Comparison of ENCODE assay signal across 9 mouse cellular contexts in genomic region chr14:25786959-25787358, GRCm38 (mm10). TPM values are rescaled to one million over a fixed set of nuclear protein-coding genes. Genes with fewer than 3 reads are reported as not detected.
DNase-seq lines count a peak whose midpoint lies in the region; ATAC-seq and TF ChIP-seq lines count a peak whose summit lies in the region.
"Had no signal": no experiment of that assay in that cellular context is flagged by ENCODE, and none has a peak within 500 bp of the region (broad histone marks: within the 10 kb centered on the region; RNA-seq: fewer than 3 reads in every experiment).

No protein-coding gene starts in this region.

- no peaks in the 10 kb centered on the region for H3K27me3 ChIP-seq in limb, embryonic 13.5 days
- H3K27me3 ChIP-seq in limb, embryonic 10.5 days (ENCODE audit: low read depth, poor library complexity, severe bottlenecking) = no peaks in the 10 kb centered on the region
- no peaks in the 10 kb centered on the region for H3K27me3 ChIP-seq in stomach, postnatal 0 days (ENCODE audit: control insufficient read depth, insufficient read depth, low read length)
- no peaks in the 10 kb centered on the region for H3K27me3 ChIP-seq in hindbrain, embryonic 12.5 days
- H3K27me3 ChIP-seq: neural tube, embryonic 12.5 days had no signal

- no peak overlapping the region for H3K4me3 ChIP-seq in limb, embryonic 13.5 days
- no peak overlapping the region for H3K4me3 ChIP-seq in limb, embryonic 10.5 days
- no peak overlapping the region for H3K4me3 ChIP-seq in stomach, postnatal 0 days (ENCODE audit: low read depth, low read length)
- no peak overlapping the region for H3K4me3 ChIP-seq in hindbrain, embryonic 12.5 days
- H3K4me3 ChIP-seq: neural tube, embryonic 12.5 days had no signal

- H3K36me3 ChIP-seq in limb, embryonic 13.5 days = no peaks in the 10 kb centered on the region
- no peaks in the 10 kb centered on the region for H3K36me3 ChIP-seq in limb, embryonic 10.5 days
- H3K36me3 ChIP-seq in stomach, postnatal 0 days (ENCODE audit: control insufficient read depth, insufficient read depth, low read length) = no peaks in the 10 kb centered on the region
- no peaks in the 10 kb centered on the region for H3K36me3 ChIP-seq in hindbrain, embryonic 12.5 days
- H3K36me3 ChIP-seq: neural tube, embryonic 12.5 days had no signal

- no peaks in the 10 kb centered on the region for H3K9me3 ChIP-seq in limb, embryonic 13.5 days
- no peaks in the 10 kb centered on the region for H3K9me3 ChIP-seq in limb, embryonic 10.5 days (replicated peaks)
- no peaks in the 10 kb centered on the region for H3K9me3 ChIP-seq in stomach, postnatal 0 days (ENCODE audit: control insufficient read depth, low read length)
- H3K9me3 ChIP-seq in hindbrain, embryonic 12.5 days (replicated peaks) = no peaks in the 10 kb centered on the region
- H3K9me3 ChIP-seq: neural tube, embryonic 12.5 days had no signal

- no peak for TF ChIP-seq EP300 in stomach, postnatal 0 days (optimal IDR thresholded peaks at IDR 0.05)

- 30% methylated on average over 5 of the region's 5 CpGs for WGBS in limb, embryonic 13.5 days
- 38% methylated on average over 5 of the region's 5 CpGs for WGBS in limb, embryonic 10.5 days
- 31% methylated on average over 5 of the region's 5 CpGs for WGBS in stomach, postnatal 0 days
- WGBS in hindbrain, embryonic 12.5 days = 66% methylated on average over 5 of the region's 5 CpGs

- DNase-seq in limb, embryonic 10.5 days (ENCODE audit: low spot score) = no peak
- peak; percentile 86 to 87 for DNase-seq in heart, adult 9 months (ENCODE audit: low spot score in 2 of 2)
- peak; percentile 82 for DNase-seq in kidney, postnatal 14 days
- peak; percentile 44 for DNase-seq in stomach, postnatal 0 days (ENCODE audit: low spot score)
- DNase-seq in right cerebral cortex, adult 18-20 months = no peak
- no peak for DNase-seq in spleen, adult 12 weeks (ENCODE audit: low spot score)

- H3K4me1 ChIP-seq in limb, embryonic 13.5 days = peaks cover 27% of the 10 kb centered on the region
- peaks cover 24% of the 10 kb centered on the region for H3K4me1 ChIP-seq in limb, embryonic 10.5 days
- no peaks in the 10 kb centered on the region for H3K4me1 ChIP-seq in stomach, postnatal 0 days (replicated peaks; ENCODE audit: control insufficient read depth, insufficient read depth)
- H3K4me1 ChIP-seq in hindbrain, embryonic 12.5 days = peaks cover 9% of the 10 kb centered on the region
- H3K4me1 ChIP-seq: neural tube, embryonic 12.5 days had no signal

- no peak for TF ChIP-seq CTCF in stomach, postnatal 0 days (IDR thresholded peaks at IDR 0.05; ENCODE audit: low read depth)

- H3K9ac ChIP-seq in limb, embryonic 13.5 days = peak overlapping the region; percentile 4; the same call in 1 of the 2 replicates
- no peak overlapping the region for H3K9ac ChIP-seq in stomach, postnatal 0 days (ENCODE audit: low read length)
- H3K9ac ChIP-seq in hindbrain, embryonic 12.5 days = no peak overlapping the region
- H3K9ac ChIP-seq: neural tube, embryonic 12.5 days had no signal

- H3K4me2 ChIP-seq in limb, embryonic 13.5 days (replicated peaks) = no peak overlapping the region
- 0 out of 2 replicates have a peak overlapping the region, but pooled peaks have one; percentile 8 for H3K4me2 ChIP-seq in stomach, postnatal 0 days (replicated peaks; ENCODE audit: low read depth)
- H3K4me2 ChIP-seq in hindbrain, embryonic 12.5 days (replicated peaks) = no peak overlapping the region
- H3K4me2 ChIP-seq: neural tube, embryonic 12.5 days had no signal

- no peak for ATAC-seq in limb, embryonic 13.5 days (ENCODE audit: low FRiP score, low read depth)
- peak; percentile 83 for ATAC-seq in stomach, postnatal 0 days (ENCODE audit: low FRiP score, low TSS enrichment)
- no peak for ATAC-seq in hindbrain, embryonic 12.5 days (ENCODE audit: low FRiP score)

- H3K27ac ChIP-seq in limb, embryonic 13.5 days = peak overlapping the region; percentile 22; the same call in 1 of the 2 replicates
- H3K27ac ChIP-seq in limb, embryonic 10.5 days = no peak overlapping the region
- H3K27ac ChIP-seq in stomach, postnatal 0 days (replicated peaks) = peak overlapping the region; percentile 70
- H3K27ac ChIP-seq in hindbrain, embryonic 12.5 days = no peak overlapping the region
- H3K27ac ChIP-seq: neural tube, embryonic 12.5 days had no signal

RNA-seq across cellular contexts. Expression of gene Zcchc24, which starts 18.1 kb away (rescaled TPM):
- polyA plus RNA-seq in limb, embryonic 13.5 days (2015; fragmentation: Nextera tagmentation; extraction: Ambion mirVana) = 34.7 and 37.6 TPM in 2 replicates
- polyA plus RNA-seq in limb, embryonic 10.5 days (2016; fragmentation: Nextera tagmentation; extraction: Ambion mirVana) = 9.9 and 17.0 TPM in 2 replicates
- 11.3 and 11.9 TPM in 2 replicates for polyA plus RNA-seq in stomach, postnatal 0 days (2015; fragmentation: Nextera tagmentation; extraction: Ambion mirVana)
- polyA plus RNA-seq in hindbrain, embryonic 12.5 days (2016; fragmentation: Nextera tagmentation; extraction: Ambion mirVana) = 25.1 and 31.5 TPM in 2 replicates

RNA-seq across cellular contexts. Expression of gene Anxa11, which starts 55.0 kb away (rescaled TPM):
- 10.9 and 13.0 TPM in 2 replicates for polyA plus RNA-seq in limb, embryonic 13.5 days (2015; fragmentation: Nextera tagmentation; extraction: Ambion mirVana)
- 3.7 and 6.4 TPM in 2 replicates for polyA plus RNA-seq in limb, embryonic 10.5 days (2016; fragmentation: Nextera tagmentation; extraction: Ambion mirVana)
- 60.6 and 67.3 TPM in 2 replicates for polyA plus RNA-seq in stomach, postnatal 0 days (2015; fragmentation: Nextera tagmentation; extraction: Ambion mirVana)
- 6.2 and 6.9 TPM in 2 replicates for polyA plus RNA-seq in hindbrain, embryonic 12.5 days (2016; fragmentation: Nextera tagmentation; extraction: Ambion mirVana)

Comparison
In these comparisons a context has a peak if more than half of its experiments do, and no peak if none do; other contexts are left out.
1. H3K27ac ChIP-seq: peak in limb, embryonic 13.5 days (single experiment) and stomach, postnatal 0 days (single experiment); none in limb, embryonic 10.5 days (single experiment) and hindbrain, embryonic 12.5 days (single experiment).
2. DNase-seq: peak in heart, adult 9 months (2 of 2), kidney, postnatal 14 days (single experiment) and stomach, postnatal 0 days (single experiment); none in limb, embryonic 10.5 days (single experiment), right cerebral cortex, adult 18-20 months (single experiment) and spleen, adult 12 weeks (single experiment).